9 mouse cellular contexts compared by ENCODE assay signal in the genomic region with DNA sequence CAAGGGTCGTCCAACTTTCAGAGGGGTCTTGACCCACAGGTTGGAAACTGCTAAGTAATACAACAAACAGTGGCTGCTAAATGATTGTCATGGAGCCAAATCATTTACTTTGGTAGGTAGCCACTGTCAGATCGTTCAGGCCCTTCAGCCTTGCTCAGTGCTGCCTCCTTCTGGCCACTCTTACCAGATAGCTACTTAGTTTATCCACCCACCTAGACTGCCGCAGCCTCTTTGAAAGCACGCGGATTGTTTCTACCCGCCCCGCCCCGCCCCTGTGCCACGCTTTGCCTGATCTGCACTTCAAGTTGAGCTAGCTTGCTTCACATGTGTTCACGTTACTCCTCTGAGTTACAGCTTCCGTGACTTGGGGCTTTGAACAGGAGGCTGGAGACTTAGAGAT. TPM values are rescaled to one million over a fixed set of nuclear protein-coding genes. Genes with fewer than 3 reads are reported as not detected.
DNase-seq lines count a peak whose midpoint lies in the region; ATAC-seq and TF ChIP-seq lines count a peak whose summit lies in the region.
"Had no signal": no experiment of that assay in that cellular context is flagged by ENCODE, and none has a peak within 500 bp of the region (broad histone marks: within the 10 kb centered on the region; RNA-seq: fewer than 3 reads in every experiment).

No protein-coding gene starts in this region.

- WGBS in forebrain, embryonic 11.5 days: 29% methylated on average over 11 of the region's 11 CpGs
- WGBS in forebrain, embryonic 12.5 days: 21% methylated on average over 11 of the region's 11 CpGs
- 23% methylated on average over 11 of the region's 11 CpGs for WGBS in lung, embryonic 14.5 days

- H3K4me2 ChIP-seq in forebrain, embryonic 11.5 days (ENCODE audit: low read depth, low read length, severe bottlenecking): no peak overlapping the region
- no peak overlapping the region for H3K4me2 ChIP-seq in forebrain, embryonic 12.5 days
- no peak overlapping the region for H3K4me2 ChIP-seq in lung, embryonic 14.5 days
- H3K4me2 ChIP-seq: limb, embryonic 15.5 days had no signal

- no peaks in the 10 kb centered on the region for H3K9me3 ChIP-seq in forebrain, embryonic 11.5 days (ENCODE audit: control insufficient read depth, low read length)
- H3K9me3 ChIP-seq in forebrain, embryonic 12.5 days: no peaks in the 10 kb centered on the region
- no peaks in the 10 kb centered on the region for H3K9me3 ChIP-seq in lung, embryonic 14.5 days (ENCODE audit: low read depth, low read length)
- H3K9me3 ChIP-seq: limb, embryonic 15.5 days had no signal

- H3K9ac ChIP-seq in forebrain, embryonic 11.5 days (ENCODE audit: low read length): no peak overlapping the region
- H3K9ac ChIP-seq in forebrain, embryonic 12.5 days: no peak overlapping the region
- H3K9ac ChIP-seq in lung, embryonic 14.5 days: no peak overlapping the region
- H3K9ac ChIP-seq: limb, embryonic 15.5 days had no signal

- no peak; the same call in 1 of the 2 replicates for ATAC-seq in forebrain, embryonic 11.5 days (replicated peaks; ENCODE audit: low FRiP score)
- ATAC-seq in forebrain, embryonic 12.5 days (ENCODE audit: low FRiP score): no peak
- ATAC-seq in lung, embryonic 14.5 days (ENCODE audit: insufficient read depth): no peak
- no peak for ATAC-seq in erythroblast, adult 5-6 weeks (replicated peaks; ENCODE audit: low FRiP score, poor library complexity, severe bottlenecking)

- H3K36me3 ChIP-seq in forebrain, embryonic 11.5 days (ENCODE audit: control insufficient read depth, insufficient read depth, low read length): no peaks in the 10 kb centered on the region
- H3K36me3 ChIP-seq in forebrain, embryonic 12.5 days (replicated peaks): no peaks in the 10 kb centered on the region
- no peaks in the 10 kb centered on the region for H3K36me3 ChIP-seq in lung, embryonic 14.5 days (ENCODE audit: insufficient read depth)
- H3K36me3 ChIP-seq: limb, embryonic 15.5 days had no signal

- peak; percentile 67 for TF ChIP-seq CTCF in lung, embryonic 14.5 days (IDR thresholded peaks at IDR 0.05; ENCODE audit: low read depth)

- H3K4me3 ChIP-seq in forebrain, embryonic 11.5 days (ENCODE audit: low read depth, low read length): no peak overlapping the region
- no peak overlapping the region for H3K4me3 ChIP-seq in forebrain, embryonic 12.5 days (replicated peaks)
- no peak overlapping the region for H3K4me3 ChIP-seq in lung, embryonic 14.5 days (ENCODE audit: low read depth, low read length)
- H3K4me3 ChIP-seq: limb, embryonic 15.5 days had no signal

- H3K27ac ChIP-seq in forebrain, embryonic 11.5 days (ENCODE audit: low read depth, low read length): no peak overlapping the region
- no peak overlapping the region for H3K27ac ChIP-seq in forebrain, embryonic 12.5 days
- no peak overlapping the region for H3K27ac ChIP-seq in lung, embryonic 14.5 days (ENCODE audit: low read depth)
- H3K27ac ChIP-seq: limb, embryonic 15.5 days had no signal

- no peaks in the 10 kb centered on the region for H3K27me3 ChIP-seq in forebrain, embryonic 11.5 days (ENCODE audit: control insufficient read depth, insufficient read depth, low read length)
- H3K27me3 ChIP-seq in forebrain, embryonic 12.5 days: peaks cover 8% of the 10 kb centered on the region; the same call in 1 of the 2 replicates
- no peaks in the 10 kb centered on the region for H3K27me3 ChIP-seq in lung, embryonic 14.5 days (ENCODE audit: insufficient read depth, low read length)

- H3K4me1 ChIP-seq in forebrain, embryonic 11.5 days (replicated peaks; ENCODE audit: control insufficient read depth, insufficient read depth, low read length): no peaks in the 10 kb centered on the region
- H3K4me1 ChIP-seq in forebrain, embryonic 12.5 days: no peaks in the 10 kb centered on the region
- no peaks in the 10 kb centered on the region for H3K4me1 ChIP-seq in lung, embryonic 14.5 days (ENCODE audit: insufficient read depth)
- H3K4me1 ChIP-seq: limb, embryonic 15.5 days had no signal

- DNase-seq in forebrain, embryonic 11.5 days (ENCODE audit: low spot score): peak; percentile 67
- DNase-seq in right cerebral cortex, postnatal 14 days: peak; percentile 20
- no peak for DNase-seq in right cerebral cortex, postnatal 36 days (ENCODE audit: low spot score in 2 of 2)
- DNase-seq in embryo, embryonic 11 days: peak; percentile 70
- DNase-seq in lung, embryonic 14.5 days: peak; percentile 69
- no peak for DNase-seq in spleen, adult 18-20 months

RNA-seq across cellular contexts. Expression of a gene that starts 14.6 kb away (rescaled TPM):
- polyA plus RNA-seq in forebrain, embryonic 11.5 days (2014; fragmentation: Nextera tagmentation; extraction: Ambion mirVana): not detected in 2 replicates
- polyA plus RNA-seq in forebrain, embryonic 12.5 days (2016; fragmentation: Nextera tagmentation; extraction: Ambion mirVana): not detected in 2 replicates
- polyA plus RNA-seq in lung, embryonic 14.5 days (2014; fragmentation: Nextera tagmentation; extraction: Ambion mirVana): not detected in 2 replicates
- total RNA-seq in erythroblast, adult 5-6 weeks (2015; ENCODE audit: low replicate concordance): not detected in 2 replicates
- not detected in 2 replicates for total RNA-seq in erythroblast, adult 5-6 weeks (2017; ENCODE audit: low replicate concordance)
- polyA plus RNA-seq: limb, embryonic 15.5 days had no signal

Comparison
In these comparisons a context has a peak if more than half of its experiments do, and no peak if none do; other contexts are left out.
1. DNase-seq: peak in forebrain, embryonic 11.5 days (single experiment), right cerebral cortex, postnatal 14 days (single experiment), embryo, embryonic 11 days (single experiment) and lung, embryonic 14.5 days (single experiment); none in right cerebral cortex, postnatal 36 days (0 of 2) and spleen, adult 18-20 months (0 of 2).